Mouse (Mus musculus): ENCODE results near the gene Hist1h2bh.

Gene Hist1h2bh

DNA sequence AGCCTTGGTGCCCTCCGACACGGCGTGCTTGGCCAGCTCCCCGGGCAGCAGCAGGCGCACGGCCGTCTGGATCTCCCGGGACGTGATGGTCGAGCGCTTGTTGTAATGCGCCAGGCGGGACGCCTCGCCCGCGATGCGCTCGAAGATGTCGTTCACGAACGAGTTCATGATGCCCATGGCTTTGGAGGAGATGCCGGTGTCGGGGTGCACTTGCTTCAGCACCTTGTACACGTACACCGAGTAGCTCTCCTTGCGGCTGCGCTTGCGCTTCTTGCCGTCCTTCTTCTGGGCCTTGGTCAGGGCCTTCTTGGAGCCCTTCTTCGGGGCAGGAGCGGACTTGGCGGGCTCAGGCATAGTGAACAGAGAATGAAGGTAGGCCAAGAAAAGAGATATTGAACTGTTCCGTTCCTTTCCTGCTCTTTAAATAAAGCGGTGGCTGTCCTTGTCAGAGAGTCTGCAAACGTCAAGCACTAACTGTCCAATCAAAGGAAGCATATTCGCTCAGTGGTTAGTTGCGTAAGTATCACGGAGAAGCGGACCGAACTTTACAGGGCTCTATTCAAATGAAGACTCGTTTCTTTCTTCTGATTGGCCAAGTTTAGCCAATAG, at the start of gene Hist1h2bh:
Hist1h2bh (minus strand) TSS at position 394 of the 609 bp plus-strand sequence.
- DNase-seq (ENCODE audit: low read depth, low spot score): peak; percentile 97

DNA sequence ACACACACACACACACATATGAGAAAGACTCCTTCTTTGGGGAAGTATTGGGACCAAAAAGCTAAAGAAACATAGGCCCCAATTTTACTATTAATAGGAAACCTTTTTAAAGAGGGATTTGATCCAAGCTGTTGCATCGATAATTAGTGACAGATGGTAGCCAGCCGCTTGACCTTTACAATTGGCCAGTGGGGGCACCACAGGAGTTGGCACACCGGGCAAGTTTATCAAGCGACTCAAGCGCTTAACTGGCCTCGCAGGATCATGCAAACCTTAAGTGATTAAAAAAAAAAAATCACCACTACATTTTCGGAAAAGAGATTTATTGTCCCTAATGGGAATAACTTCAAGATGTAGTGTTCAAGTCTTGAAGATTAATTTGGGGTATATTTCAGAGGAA, 49.4 kb upstream of the Hist1h2bh start:
- no peak for DNase-seq (ENCODE audit: low read depth, low spot score)

DNA sequence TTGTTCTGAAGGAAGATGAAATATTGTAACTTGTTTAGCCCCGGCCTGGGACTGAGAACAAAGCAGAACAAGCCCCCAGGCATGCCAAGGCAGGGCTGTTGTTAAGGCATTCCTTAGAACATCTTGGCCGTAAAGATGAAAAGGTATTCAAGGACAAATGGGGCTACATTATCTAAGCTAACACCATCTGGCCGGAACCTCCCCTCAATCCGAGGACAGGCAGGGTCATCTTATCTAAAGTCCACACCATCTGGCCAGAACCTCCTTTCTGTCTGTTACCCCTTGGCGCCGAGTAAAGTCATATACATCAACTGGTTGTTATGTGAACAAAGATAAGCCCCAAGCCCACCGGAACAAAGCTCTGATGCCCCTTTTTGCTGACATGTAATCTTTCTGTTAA, 48.7 kb upstream of the Hist1h2bh start:
- peak; percentile 52 for DNase-seq (ENCODE audit: low read depth, low spot score)

DNA sequence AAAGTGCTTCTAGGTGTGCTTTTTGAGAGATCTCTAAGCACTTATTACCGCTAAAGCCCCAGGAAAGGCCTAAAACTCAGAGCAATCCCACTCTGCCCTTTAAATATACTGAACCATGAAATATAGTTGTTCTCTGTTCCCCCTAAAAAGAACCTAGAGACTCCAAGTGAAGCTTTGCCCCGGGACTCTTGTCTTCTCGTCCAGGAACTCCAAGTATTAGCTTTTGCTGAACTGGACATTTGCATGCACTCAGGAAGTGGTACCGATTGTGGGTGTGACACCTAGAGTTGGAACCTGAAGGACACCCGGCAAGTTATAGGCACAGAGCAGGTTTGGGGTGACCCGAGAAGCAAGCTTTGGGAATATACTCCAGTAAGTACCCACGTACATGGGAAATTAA, 48.0 kb upstream of the Hist1h2bh start:
- no peak for DNase-seq (ENCODE audit: low read depth, low spot score)

DNA sequence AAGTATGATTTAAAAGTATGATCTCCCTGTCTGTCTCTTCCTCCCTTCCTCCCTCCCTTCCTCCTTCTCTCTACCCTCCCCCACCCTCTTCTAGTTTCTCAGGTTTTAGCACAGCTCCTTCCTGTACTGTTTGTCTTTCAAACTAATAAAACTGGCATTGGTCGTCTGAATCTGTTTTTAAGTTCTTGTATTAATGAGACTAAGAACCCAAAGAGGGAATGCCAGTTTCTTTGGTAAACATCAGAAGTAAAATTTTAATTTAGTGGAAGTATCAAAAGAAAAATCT, 43.7 kb upstream of the Hist1h2bh start:
- DNase-seq (ENCODE audit: low read depth, low spot score): peak; percentile 42

DNA sequence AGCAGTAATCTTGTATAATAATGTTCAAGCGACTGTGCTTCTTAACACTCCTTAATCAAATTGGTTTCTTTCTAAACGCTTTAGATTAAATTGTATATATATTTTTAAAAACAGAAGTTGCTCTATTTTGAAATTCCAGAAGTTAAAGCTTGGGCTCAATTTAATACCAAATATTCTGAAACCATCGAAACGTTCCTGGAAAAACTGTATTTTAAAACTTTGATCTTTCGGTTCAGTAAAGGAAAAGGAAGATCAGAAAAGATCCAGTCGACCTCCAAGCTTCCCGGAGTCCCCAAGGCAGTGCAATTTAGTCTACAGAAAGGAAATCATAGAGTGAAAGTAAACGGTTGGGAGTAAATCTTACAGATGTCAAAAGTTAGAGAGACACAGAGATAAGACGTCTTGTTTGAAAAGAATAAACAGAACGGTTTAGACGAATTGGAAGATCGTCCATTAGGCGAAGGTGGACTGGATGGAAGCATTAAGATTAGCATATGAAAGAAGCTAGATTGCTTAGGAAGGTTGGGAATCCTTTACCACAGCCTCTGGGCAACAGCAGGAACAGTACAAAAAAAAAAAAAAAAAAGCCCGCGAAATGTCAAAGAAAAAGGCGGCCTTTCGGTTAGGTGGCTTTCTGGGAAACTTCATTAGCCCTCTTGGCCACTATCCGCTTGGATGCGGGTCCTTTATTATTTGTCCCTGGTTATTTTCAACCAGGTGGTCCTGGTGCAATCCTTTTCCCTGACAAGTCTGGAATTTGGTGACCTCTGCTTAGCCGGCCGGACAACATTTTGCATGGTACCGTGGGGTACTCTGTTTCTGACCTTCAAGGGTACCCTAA, 43.1 kb upstream of the Hist1h2bh start:
- DNase-seq (ENCODE audit: low read depth, low spot score): peak; percentile 89

DNA sequence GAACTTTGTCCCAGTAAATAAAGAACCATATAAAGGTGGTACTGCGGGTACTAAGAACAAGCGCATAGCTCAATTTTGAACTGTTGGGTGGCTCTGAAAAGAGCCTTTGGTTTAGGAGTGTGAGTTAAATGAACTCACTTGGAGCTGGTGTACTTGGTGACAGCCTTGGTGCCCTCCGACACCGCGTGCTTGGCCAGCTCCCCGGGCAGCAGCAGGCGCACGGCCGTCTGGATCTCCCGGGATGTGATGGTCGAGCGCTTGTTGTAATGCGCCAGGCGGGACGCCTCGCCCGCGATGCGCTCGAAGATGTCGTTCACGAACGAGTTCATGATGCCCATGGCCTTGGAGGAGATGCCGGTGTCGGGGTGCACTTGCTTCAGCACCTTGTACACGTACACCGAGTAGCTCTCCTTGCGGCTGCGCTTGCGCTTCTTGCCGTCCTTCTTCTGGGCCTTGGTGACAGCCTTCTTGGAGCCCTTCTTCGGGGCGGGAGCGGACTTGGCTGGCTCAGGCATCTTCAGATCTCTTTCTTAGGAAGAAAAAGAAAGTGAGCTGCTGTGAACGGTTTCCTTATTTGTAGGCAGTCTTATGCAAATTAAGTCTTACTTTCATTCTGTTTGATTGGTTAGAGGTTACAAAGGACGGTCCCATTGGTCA, 42.4 kb upstream of the Hist1h2bh start:
- peak; percentile 96 for DNase-seq (ENCODE audit: low read depth, low spot score)

DNA sequence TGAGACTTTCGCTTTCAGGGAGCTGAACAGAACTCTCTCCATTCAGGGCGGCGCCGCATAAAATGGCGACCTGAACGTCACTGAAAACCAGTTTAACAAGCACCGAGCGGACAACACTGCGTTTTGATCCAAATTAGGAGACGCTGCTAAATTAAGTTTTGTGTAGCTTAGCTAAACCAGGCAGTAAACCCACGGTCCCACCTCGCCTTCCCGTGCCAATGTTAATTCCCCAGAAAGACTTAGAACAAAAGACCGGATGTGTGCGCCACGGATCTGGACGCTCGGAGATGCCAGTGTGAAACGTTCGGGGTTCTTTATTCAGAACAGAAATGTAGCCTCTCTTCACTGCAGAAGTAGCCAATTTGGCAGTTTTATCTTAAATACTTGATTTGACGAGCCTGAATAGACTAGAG, 41.8 kb upstream of the Hist1h2bh start:
- DNase-seq (ENCODE audit: low read depth, low spot score): peak; percentile 92

DNA sequence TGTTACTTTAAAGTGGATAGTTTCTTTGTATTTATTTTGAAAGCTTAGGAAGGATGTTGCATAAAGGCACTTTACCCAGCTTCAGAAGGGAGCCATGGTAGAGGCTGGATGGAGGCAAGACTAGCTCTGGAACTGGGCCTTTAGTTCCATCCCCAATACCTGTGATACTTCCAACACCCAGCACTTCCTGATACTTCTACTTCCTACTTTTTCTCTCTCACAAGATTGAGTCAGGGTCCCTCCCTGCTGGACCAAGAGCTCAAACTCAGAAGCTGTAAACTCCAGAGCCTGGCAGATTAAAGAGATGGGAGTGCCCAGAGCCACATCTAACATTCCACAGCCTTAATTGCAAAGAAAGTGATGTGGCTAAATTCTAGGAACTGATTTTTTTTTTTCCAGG, 41.1 kb upstream of the Hist1h2bh start:
- DNase-seq (ENCODE audit: low read depth, low spot score): peak; percentile 64

DNA sequence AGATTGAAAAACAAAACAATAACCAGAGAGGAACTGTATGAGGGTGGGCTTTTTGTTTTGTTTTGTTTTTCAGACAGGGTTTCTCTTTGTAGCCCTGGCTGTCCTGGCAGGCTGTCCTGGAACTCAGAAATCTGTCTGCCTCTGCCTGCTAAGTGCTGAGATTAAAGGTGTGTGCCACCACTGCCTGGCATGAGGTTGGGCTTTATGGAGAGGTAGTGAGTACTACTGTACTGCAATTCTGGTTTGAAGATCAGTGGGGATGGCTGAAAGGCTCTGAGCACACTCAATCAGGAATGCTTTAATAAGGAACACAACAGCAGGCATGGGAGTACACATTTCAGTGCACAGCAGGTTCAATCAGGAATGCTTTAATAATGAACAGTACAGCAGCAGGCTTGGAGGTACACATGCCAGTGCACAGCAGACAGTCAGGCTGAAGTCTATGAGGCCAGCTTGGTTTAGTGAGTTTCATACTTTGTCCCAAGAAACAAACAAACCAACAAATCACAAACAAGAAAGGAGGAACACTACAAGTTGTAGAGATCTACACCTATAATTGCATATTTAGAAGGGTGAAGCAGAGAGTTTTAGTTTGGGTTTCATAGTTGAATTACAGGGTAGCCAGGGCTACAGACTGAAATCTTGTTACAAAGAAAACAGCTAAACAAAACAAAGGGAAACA, 40.3 kb upstream of the Hist1h2bh start:
- no peak for DNase-seq (ENCODE audit: low read depth, low spot score)

DNA sequence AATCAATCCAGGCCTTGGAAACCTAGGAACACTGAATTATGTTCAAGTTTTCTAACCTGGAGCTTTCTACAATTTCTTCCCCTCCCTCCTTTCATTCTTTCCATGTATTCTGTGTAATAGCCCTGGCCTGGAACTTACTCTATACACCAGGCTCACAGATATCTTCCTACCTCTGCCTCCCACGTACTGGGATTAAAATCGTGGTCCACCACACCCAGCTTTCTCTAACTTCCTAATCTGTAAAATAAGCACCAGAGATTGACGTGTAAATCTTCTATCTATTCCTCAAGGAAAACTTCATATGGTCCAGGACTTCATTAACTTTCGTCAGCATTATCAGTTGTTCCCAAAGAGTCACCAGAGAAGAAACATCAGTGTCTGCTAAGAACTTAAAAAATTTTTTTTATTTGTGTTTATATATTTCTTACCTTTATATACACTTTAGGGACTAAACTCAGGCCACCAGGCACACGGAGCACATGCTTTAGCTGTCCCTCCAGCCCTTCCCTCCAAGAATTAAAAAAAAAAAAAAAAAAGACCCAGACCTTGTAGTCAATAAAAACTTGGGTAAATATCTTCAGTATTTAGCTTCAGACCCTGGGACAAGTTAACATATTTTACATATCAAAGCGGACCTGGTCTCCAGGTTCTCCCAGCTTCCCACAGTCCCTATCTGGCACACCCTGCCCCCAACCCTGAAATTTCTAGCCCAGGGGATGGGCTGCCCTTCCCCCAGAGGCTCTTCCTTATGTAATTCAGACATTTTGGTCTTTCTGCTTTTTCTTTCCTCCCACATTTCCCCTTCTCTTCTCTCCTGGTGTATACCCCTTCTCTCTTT, 39.2 kb upstream of the Hist1h2bh start:
- peak; percentile 90 for DNase-seq (ENCODE audit: low read depth, low spot score)

DNA sequence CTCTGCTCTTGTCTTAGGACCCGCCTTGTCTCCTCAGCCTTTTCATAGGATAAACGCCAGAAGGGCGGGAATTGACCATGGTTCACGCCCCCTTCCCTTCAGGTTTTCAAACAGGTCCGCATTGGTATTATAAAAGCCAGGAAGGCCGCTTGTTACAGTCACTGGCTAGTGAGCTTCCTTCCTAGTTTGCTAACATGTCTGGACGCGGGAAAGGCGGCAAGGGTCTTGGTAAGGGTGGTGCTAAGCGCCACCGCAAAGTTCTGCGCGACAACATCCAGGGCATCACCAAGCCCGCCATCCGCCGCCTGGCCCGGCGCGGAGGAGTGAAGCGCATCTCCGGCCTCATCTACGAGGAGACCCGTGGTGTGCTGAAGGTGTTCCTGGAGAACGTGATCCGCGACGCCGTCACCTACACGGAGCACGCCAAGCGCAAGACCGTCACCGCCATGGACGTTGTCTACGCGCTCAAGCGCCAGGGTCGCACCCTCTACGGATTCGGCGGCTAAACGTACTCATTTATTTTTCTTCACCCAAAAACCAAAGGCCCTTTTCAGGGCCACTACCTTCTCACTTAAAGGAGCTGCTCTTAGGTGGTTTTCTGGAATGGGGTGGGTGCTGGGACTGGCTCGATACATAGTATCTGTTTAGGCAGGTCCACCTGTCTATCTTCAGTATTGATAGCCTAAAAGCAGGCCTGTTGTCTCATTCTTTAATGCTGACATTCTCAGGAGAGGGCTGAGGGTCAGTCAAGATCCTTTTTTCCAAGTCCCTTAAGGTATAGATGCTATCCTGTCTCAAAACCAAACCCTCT, 38.4 kb upstream of the Hist1h2bh start, which contains the start of gene Hist1h4d:
Hist1h4d (plus strand) TSS at position 191 of the 811 bp plus-strand sequence.
- DNase-seq (ENCODE audit: low read depth, low spot score): peak; percentile 98

DNA sequence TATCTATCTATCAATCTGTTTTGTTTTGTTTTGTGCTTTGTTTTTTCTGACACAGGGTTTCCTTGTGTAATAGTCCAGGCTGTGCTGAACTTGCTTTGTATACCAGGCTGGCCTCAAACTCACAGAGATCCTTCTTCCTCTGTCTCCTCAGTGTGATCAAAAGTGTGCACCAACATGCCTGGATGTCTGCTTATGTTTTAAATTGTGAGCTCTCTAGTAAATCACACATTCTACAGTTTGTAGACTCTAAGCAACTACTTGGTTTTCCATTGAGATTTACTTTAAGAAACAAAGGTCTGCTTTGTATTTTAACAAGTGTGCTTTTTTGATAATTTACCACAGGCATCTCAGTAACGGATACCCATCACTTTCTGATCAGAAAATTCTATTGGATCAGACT, 34.6 kb upstream of the Hist1h2bh start:
- DNase-seq (ENCODE audit: low read depth, low spot score): no peak

DNA sequence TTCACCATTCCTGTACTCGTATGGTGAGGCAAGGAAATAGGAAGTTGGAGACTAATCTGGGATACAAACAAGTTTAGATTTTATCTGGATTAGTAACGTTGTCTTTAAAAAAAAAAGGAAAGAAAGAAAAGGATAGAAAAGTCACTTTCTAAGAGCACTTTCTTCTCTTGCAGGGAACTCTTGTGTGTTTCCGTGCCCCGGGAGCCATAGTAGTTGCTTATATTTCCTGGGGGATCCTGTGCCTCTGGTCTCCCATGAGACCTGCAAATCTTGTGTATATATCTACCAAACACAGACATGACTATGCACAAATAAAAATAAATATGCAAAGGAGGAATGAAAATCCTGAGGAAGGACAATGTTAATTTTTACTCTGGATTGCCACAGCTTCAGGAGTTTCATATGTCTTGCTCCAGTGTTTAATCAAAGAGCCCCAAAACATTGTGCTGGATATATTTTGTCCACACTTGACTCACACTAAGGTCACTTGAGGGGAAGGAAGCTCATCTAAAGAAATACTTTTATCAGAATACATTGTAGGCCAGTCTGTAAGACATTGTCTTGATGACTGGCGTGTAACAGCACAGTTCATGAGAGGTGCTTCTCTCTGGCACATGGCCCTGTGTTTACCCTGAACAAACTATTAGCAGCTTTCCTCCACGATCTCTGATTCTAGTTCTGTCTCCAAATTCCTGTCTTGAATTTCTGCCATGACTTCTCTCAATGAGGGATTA, 33.9 kb upstream of the Hist1h2bh start:
- DNase-seq (ENCODE audit: low read depth, low spot score): no peak

DNA sequence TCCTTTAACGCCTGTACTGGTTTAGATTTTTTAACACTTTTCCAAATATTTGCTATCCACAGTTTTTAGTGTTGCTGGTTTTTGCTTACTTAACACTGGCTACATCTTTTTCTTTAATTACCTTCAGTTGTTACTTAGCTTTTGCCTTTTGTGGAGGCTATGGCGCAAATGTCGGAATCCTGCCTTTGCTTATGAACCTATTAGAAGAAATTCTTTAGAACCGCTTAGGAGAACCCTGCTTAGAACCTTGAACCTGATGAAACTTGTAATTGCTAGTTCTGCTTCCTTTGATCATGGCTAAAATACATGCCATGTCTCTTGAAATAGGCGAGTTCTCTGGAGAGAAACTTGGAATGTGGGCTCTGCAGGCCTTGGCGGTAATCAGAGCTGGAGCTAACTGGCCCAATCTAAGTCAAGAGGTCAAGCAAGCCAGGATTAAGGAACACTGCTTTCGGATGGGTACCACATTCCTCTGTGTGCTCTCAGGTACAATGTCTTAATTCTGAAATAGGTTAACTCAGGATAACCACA, 33.2 kb upstream of the Hist1h2bh start:
- DNase-seq (ENCODE audit: low read depth, low spot score): peak; percentile 81

DNA sequence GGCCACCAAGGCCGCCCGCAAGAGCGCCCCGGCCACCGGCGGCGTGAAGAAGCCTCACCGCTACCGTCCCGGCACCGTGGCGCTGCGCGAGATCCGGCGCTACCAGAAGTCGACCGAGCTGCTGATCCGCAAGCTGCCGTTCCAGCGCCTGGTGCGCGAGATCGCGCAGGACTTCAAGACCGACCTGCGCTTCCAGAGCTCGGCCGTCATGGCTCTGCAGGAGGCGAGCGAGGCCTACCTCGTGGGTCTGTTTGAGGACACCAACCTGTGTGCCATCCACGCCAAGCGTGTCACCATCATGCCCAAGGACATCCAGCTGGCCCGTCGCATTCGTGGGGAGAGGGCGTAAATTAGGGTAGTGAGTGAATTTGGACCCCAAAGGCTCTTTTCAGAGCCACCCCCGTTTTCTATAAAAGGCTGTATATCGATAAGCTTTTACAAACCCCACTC, 32.7 kb upstream of the Hist1h2bh start:
- DNase-seq (ENCODE audit: low read depth, low spot score): peak; percentile 42

DNA sequence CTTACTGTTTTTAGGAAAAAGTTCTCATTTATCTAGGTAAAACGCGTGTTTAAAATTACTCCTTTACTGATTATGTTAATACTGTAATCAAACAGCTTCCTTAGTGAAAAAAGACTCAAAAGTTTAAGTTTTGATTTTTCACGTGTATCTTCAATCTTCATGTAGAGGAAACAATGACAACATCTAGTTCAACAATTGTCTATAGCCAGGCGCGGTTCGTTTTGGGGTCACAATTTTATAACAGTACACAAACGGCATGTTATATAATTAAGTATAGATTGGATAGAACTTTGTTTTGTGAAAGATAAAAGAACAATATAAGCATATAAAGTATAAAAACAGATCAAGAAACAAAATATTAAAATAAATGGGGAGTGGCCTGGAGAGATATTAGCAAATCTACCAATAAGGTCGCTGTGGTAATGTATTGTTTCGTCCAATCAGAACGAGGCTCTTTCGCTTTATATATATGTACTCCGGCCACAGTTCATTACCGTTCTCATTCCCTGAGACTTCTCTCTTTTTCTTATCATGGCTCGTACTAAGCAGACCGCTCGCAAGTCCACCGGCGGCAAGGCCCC, 32.2 kb upstream of the Hist1h2bh start, which contains the start of gene Hist1h3d:
Hist1h3d (plus strand) TSS at position 493 of the 581 bp plus-strand sequence.
- DNase-seq (ENCODE audit: low read depth, low spot score): peak; percentile 91

DNA sequence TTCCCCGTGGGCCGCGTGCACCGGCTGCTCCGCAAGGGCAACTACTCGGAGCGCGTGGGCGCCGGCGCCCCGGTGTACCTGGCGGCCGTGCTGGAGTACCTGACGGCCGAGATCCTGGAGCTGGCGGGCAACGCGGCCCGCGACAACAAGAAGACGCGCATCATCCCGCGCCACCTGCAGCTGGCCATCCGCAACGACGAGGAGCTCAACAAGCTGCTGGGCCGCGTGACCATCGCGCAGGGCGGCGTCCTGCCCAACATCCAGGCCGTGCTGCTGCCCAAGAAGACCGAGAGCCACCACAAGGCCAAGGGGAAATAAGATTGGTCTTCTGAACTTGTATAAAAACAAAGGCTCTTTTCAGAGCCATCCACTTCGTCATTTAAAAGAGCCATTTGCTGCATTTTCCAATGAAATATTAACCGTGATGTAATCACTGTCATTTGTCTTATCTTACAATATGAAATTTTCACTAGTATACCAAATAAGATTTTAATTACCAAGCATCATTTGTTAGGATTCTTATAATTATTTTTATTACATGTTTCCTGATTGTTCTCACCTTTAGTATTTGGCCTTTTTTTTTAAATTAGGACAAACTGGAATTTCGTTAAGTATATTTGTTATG, 31.5 kb upstream of the Hist1h2bh start:
- peak; percentile 62 for DNase-seq (ENCODE audit: low read depth, low spot score)

All from R1 (cell line).